Mouse (Mus musculus) cerebellum, adult 2 months (tissue): ENCODE results near the gene Hhex. TPM values are rescaled to one million over a fixed set of nuclear protein-coding genes. Genes with fewer than 3 reads are reported as not detected.

Experiments used
- DNase-seq, 2 experiments: peaks; one replicate each; pipeline ENCODE4 v3.0.0; 2021
- H3K27ac ChIP-seq: fragments of 200-500 bp; 2 replicates; pipeline ENCODE4 v1.5.1; 2012; ENCODE audit warnings: low read length, control low read depth, inconsistent platforms; ENCODE audit not compliant: insufficient read depth
- H3K27me3 ChIP-seq: fragments of 200-500 bp; 2 replicates; pipeline ENCODE4 v1.6.1; 2012; ENCODE audit warnings: inconsistent platforms, mild to moderate bottlenecking, low read length, moderate library complexity; ENCODE audit not compliant: control insufficient read depth, insufficient read depth
- H3K4me1 ChIP-seq: fragments of 200-500 bp; 2 replicates; pipeline ENCODE4 v1.6.1; 2011; ENCODE audit warnings: low read length; ENCODE audit not compliant: control insufficient read depth, insufficient read depth
- H3K4me3 ChIP-seq: fragments of 200-500 bp; replicated peaks from 2 replicates; pipeline ENCODE3; 2011; ENCODE audit warnings: mild to moderate bottlenecking, low read depth, low read length, control low read depth; ENCODE audit not compliant: insufficient read depth
- CTCF ChIP-seq: fragments of 200-500 bp; IDR thresholded peaks from 2 replicates; pipeline ENCODE4 v1.5.1; 2011; ENCODE audit warnings: low read depth, mild to moderate bottlenecking, control low read depth, low read length, moderate library complexity, borderline replicate concordance; ENCODE audit not compliant: insufficient read depth
- POLR2A ChIP-seq: fragments of 200-500 bp; IDR thresholded peaks from 2 replicates; pipeline ENCODE4 v1.6.1; 2011; ENCODE audit warnings: low read length, control low read depth, borderline replicate concordance; ENCODE audit not compliant: insufficient read depth
- WGBS: fragments of 180-500 bp; shearing (Covaris S2); methylation state at CpG from one replicate; pipeline ENCODE4 v1.1.7; 2018; 5-methylcytosine and 5-hydroxymethylcytosine counted together
- polyA plus RNA-seq: library from polyadenylated mRNA; depleted of rRNA; stranded (reverse); fragments of >200 nt; gene quantifications from 2 replicates; pipeline ENCODE4 v1.2.3, GENCODE M21; 2012; rRNA removed

Gene Hhex
- polyA plus RNA-seq, 1 experiment: 1.9 TPM

GRCm38 (mm10) chr19:37482556-37483187, 48.1 kb downstream of the Hhex start:
- H3K27ac ChIP-seq: no peak overlapping the region
- H3K27me3 ChIP-seq: no peaks in the 10 kb centered on the region
- no peaks in the 10 kb centered on the region for H3K4me1 ChIP-seq
- no peak for DNase-seq
- WGBS: 82% methylated on average over 14 of the region's 14 CpGs
- no peak overlapping the region for H3K4me3 ChIP-seq
- no peak for TF ChIP-seq POLR2A
- no peak for TF ChIP-seq CTCF

GRCm38 (mm10) chr19:37484787-37485186, 50.2 kb downstream of the Hhex start:
- TF ChIP-seq CTCF (no peak), POLR2A (no peak)
- 86% methylated on average over 6 of the region's 6 CpGs for WGBS
- no peak for DNase-seq

GRCm38 (mm10) chr19:37486801-37487200, 52.2 kb downstream of the Hhex start:
- WGBS: 82% methylated on average over 6 of the region's 6 CpGs
- H3K27ac ChIP-seq: no peak overlapping the region
- no peaks in the 10 kb centered on the region for H3K4me1 ChIP-seq
- TF ChIP-seq CTCF: no peak
- no peak for TF ChIP-seq POLR2A
- H3K4me3 ChIP-seq: no peak overlapping the region
- no peak for DNase-seq
- H3K27me3 ChIP-seq: no peaks in the 10 kb centered on the region

More at GRCm38 (mm10) chr19:37484787-37485186, 50.2 kb downstream of the Hhex start:
- H3K27ac ChIP-seq: no peak overlapping the region
- no peak overlapping the region for H3K4me3 ChIP-seq
- H3K27me3 ChIP-seq: no peaks in the 10 kb centered on the region
- H3K4me1 ChIP-seq: no peaks in the 10 kb centered on the region

GRCm38 (mm10) chr19:37487811-37488475, 53.3 kb downstream of the Hhex start:
- TF ChIP-seq POLR2A (no peak), CTCF (no peak)
- H3K4me3 ChIP-seq: no peak overlapping the region

GRCm38 (mm10) chr19:37488608-37489262, 54.1 kb downstream of the Hhex start:
- no peak overlapping the region for H3K4me3 ChIP-seq
- DNase-seq: no peak
- H3K27ac ChIP-seq: no peak overlapping the region
- H3K4me1 ChIP-seq: no peaks in the 10 kb centered on the region
- TF ChIP-seq CTCF (no peak), POLR2A (no peak)
- WGBS: 65% methylated on average over 7 of the region's 7 CpGs
- no peaks in the 10 kb centered on the region for H3K27me3 ChIP-seq

More at GRCm38 (mm10) chr19:37487811-37488475, 53.3 kb downstream of the Hhex start:
- 89% methylated on average over 5 of the region's 5 CpGs for WGBS
- no peaks in the 10 kb centered on the region for H3K4me1 ChIP-seq
- no peak for DNase-seq
- H3K27ac ChIP-seq: no peak overlapping the region
- H3K27me3 ChIP-seq: no peaks in the 10 kb centered on the region

Other genes with a start within 250 kb of the Hhex start
- 67.2 and 67.7 TPM in 2 replicates for gene March5, start 227.3 kb upstream of the Hhex start, polyA plus RNA-seq
- gene Cpeb3, start 226.2 kb upstream of the Hhex start, polyA plus RNA-seq: 41.5 and 41.6 TPM in 2 replicates
- gene Ide, start 97.0 kb upstream of the Hhex start, polyA plus RNA-seq: 33.7 and 39.6 TPM in 2 replicates
- gene Kif11, start 58.4 kb upstream of the Hhex start, polyA plus RNA-seq: 0.46 and 0.49 TPM in 2 replicates
- 12.8 and 13.1 TPM in 2 replicates for gene Exoc6, start 115.6 kb downstream of the Hhex start, polyA plus RNA-seq